Mouse (Mus musculus): ENCODE results near the gene N4bp1.

N4bp1 gene

GRCm38 (mm10) chr8:86853989-86854373, 31.1 kb downstream of the N4bp1 start:
- DNase-seq (ENCODE audit: low read depth): no peak

GRCm38 (mm10) chr8:86853266-86853988, 31.6 kb downstream of the N4bp1 start:
- no peak for DNase-seq (ENCODE audit: low read depth)

- DNase-seq (ENCODE audit: low read depth): no peak
Observed at GRCm38 (mm10) chr8:86852491-86852890, 32.6 kb downstream of the N4bp1 start.

GRCm38 (mm10) chr8:86848876-86849275, 36.2 kb downstream of the N4bp1 start:
- no peak for DNase-seq (ENCODE audit: low read depth)

GRCm38 (mm10) chr8:86848401-86848800, 36.7 kb downstream of the N4bp1 start:
- no peak for DNase-seq (ENCODE audit: low read depth)

- DNase-seq (ENCODE audit: low read depth): no peak
Observed at GRCm38 (mm10) chr8:86847091-86847490, 38.0 kb downstream of the N4bp1 start.

GRCm38 (mm10) chr8:86845875-86846274, 39.2 kb downstream of the N4bp1 start:
- DNase-seq (ENCODE audit: low read depth): no peak

- DNase-seq (ENCODE audit: low read depth): no peak
Observed at GRCm38 (mm10) chr8:86844856-86845255, 40.2 kb downstream of the N4bp1 start.

GRCm38 (mm10) chr8:86843896-86844295, 41.2 kb downstream of the N4bp1 start:
- DNase-seq (ENCODE audit: low read depth): no peak

GRCm38 (mm10) chr8:86841556-86842309, 43.3 kb downstream of the N4bp1 start:
- no peak for DNase-seq (ENCODE audit: low read depth)

GRCm38 (mm10) chr8:86840120-86840693, 44.9 kb downstream of the N4bp1 start:
- DNase-seq (ENCODE audit: low read depth): no peak

- DNase-seq (ENCODE audit: low read depth): no peak
Observed at GRCm38 (mm10) chr8:86838707-86839438, 46.2 kb downstream of the N4bp1 start.

- DNase-seq (ENCODE audit: low read depth): no peak
Observed at GRCm38 (mm10) chr8:86837234-86837633, 47.8 kb downstream of the N4bp1 start.

GRCm38 (mm10) chr8:86835881-86836280, 49.2 kb downstream of the N4bp1 start:
- DNase-seq (ENCODE audit: low read depth): no peak

- DNase-seq (ENCODE audit: low read depth): no peak
Observed at GRCm38 (mm10) chr8:86834496-86835260, 50.4 kb downstream of the N4bp1 start.

- DNase-seq (ENCODE audit: low read depth): no peak
Observed at GRCm38 (mm10) chr8:86833937-86834336, 51.1 kb downstream of the N4bp1 start.

- no peak for DNase-seq (ENCODE audit: low read depth)
Observed at GRCm38 (mm10) chr8:86828925-86829324, 56.1 kb downstream of the N4bp1 start.

- no peak for DNase-seq (ENCODE audit: low read depth)
Observed at GRCm38 (mm10) chr8:86827199-86827598, 57.9 kb downstream of the N4bp1 start.

- DNase-seq (ENCODE audit: low read depth): no peak
Observed at GRCm38 (mm10) chr8:86826538-86826937, 58.5 kb downstream of the N4bp1 start.

- DNase-seq (ENCODE audit: low read depth): no peak
Observed at GRCm38 (mm10) chr8:86825674-86826448, 59.2 kb downstream of the N4bp1 start.

- no peak for DNase-seq (ENCODE audit: low read depth)
Observed at GRCm38 (mm10) chr8:86824735-86825134, 60.3 kb downstream of the N4bp1 start.
